Mouse (Mus musculus): ENCODE measurements at regions not wholly inside any gene's neighbourhood (a gene's known extent, or its start where the extent isn't known, plus 50 kb on each side); places are given as distances from the start of the nearest gene placed in this dataset.

GRCm38 (mm10) chr15:69165482-69165801, 2664.7 kb upstream of the Lrrc6 start:
- ATAC-seq (ENCODE audit: insufficient read depth) (no peak; the same call in 1 of the 2 replicates), DNase-seq (no peak)
- Histone ChIP-seq H3K36me3 (ENCODE audit: insufficient read depth) (no peaks in the 10 kb centered on the region), H3K4me2 (no peak overlapping the region), H3K4me3 (ENCODE audit: low read depth, low read length) (no peak overlapping the region), H3K4me1 (ENCODE audit: insufficient read depth) (no peaks in the 10 kb centered on the region), H3K27ac (ENCODE audit: low read depth) (no peak overlapping the region), H3K9ac (no peak overlapping the region), H3K27me3 (ENCODE audit: insufficient read depth, low read length) (no peaks in the 10 kb centered on the region), H3K9me3 (ENCODE audit: low read depth, low read length) (no peaks in the 10 kb centered on the region)
- 31% methylated on average over 3 of the region's 3 CpGs for WGBS
- no peak for TF ChIP-seq CTCF (IDR thresholded peaks at IDR 0.05; ENCODE audit: low read depth)

- Histone ChIP-seq H3K4me1 (ENCODE audit: insufficient read depth) (no peaks in the 10 kb centered on the region), H3K4me2 (no peak overlapping the region), H3K9ac (no peak overlapping the region), H3K4me3 (ENCODE audit: low read depth, low read length) (no peak overlapping the region), H3K27me3 (ENCODE audit: insufficient read depth, low read length) (no peaks in the 10 kb centered on the region), H3K9me3 (ENCODE audit: low read depth, low read length) (no peaks in the 10 kb centered on the region), H3K36me3 (ENCODE audit: insufficient read depth) (no peaks in the 10 kb centered on the region), H3K27ac (ENCODE audit: low read depth) (no peak overlapping the region)
- WGBS, result 28% methylated on average over 7 of the region's 7 CpGs
- TF ChIP-seq CTCF (IDR thresholded peaks at IDR 0.05; ENCODE audit: low read depth), result no peak
- no peak; the same call in 1 of the 2 replicates for ATAC-seq (ENCODE audit: insufficient read depth)
- DNase-seq, result peak; percentile 12
Measured at GRCm38 (mm10) chr15:69164581-69165481, 2664.1 kb upstream of the Lrrc6 start.

- DNase-seq (no peak), ATAC-seq (ENCODE audit: insufficient read depth) (no peak)
- no peaks in the 10 kb centered on the region for H3K9me3 ChIP-seq (ENCODE audit: low read depth, low read length)
- H3K9ac ChIP-seq, result no peak overlapping the region
- H3K27ac ChIP-seq (ENCODE audit: low read depth), result no peak overlapping the region
- no peak overlapping the region for H3K4me2 ChIP-seq
- WGBS, result 63% methylated on average over 5 of the region's 5 CpGs
- no peak overlapping the region for H3K4me3 ChIP-seq (ENCODE audit: low read depth, low read length)
- H3K4me1 ChIP-seq (ENCODE audit: insufficient read depth), result no peaks in the 10 kb centered on the region
- TF ChIP-seq CTCF (IDR thresholded peaks at IDR 0.05; ENCODE audit: low read depth), result no peak
- no peaks in the 10 kb centered on the region for H3K36me3 ChIP-seq (ENCODE audit: insufficient read depth)
- H3K27me3 ChIP-seq (ENCODE audit: insufficient read depth, low read length), result no peaks in the 10 kb centered on the region
Measured at GRCm38 (mm10) chr15:69161036-69161435, 2660.3 kb upstream of the Lrrc6 start.

- Histone ChIP-seq H3K4me3 (ENCODE audit: low read depth, low read length) (no peak overlapping the region), H3K9me3 (ENCODE audit: low read depth, low read length) (no peaks in the 10 kb centered on the region), H3K4me1 (ENCODE audit: insufficient read depth) (no peaks in the 10 kb centered on the region), H3K9ac (no peak overlapping the region), H3K36me3 (ENCODE audit: insufficient read depth) (no peaks in the 10 kb centered on the region), H3K4me2 (no peak overlapping the region), H3K27ac (ENCODE audit: low read depth) (no peak overlapping the region), H3K27me3 (ENCODE audit: insufficient read depth, low read length) (no peaks in the 10 kb centered on the region)
- TF ChIP-seq CTCF (IDR thresholded peaks at IDR 0.05; ENCODE audit: low read depth), result no peak
- no peak for DNase-seq
- 72% methylated on average over 5 of the region's 5 CpGs for WGBS
- ATAC-seq (ENCODE audit: insufficient read depth), result no peak
Measured at GRCm38 (mm10) chr15:69158124-69158523, 2657.4 kb upstream of the Lrrc6 start.
